Mouse (Mus musculus): Measurements from ENCODE around the gene Gm11444. TPM values are rescaled to one million over a fixed set of nuclear protein-coding genes. Genes with fewer than 3 reads are reported as not detected.
A peak's percentile ranks its signal among the peaks of the same experiment; 100 is the strongest.

The Gm11444 gene
- polyA plus RNA-seq (2014; fragmentation: Nextera tagmentation; extraction: Ambion mirVana), result not detected in 2 replicates

- DNase-seq (ENCODE audit: low spot score), result no peak
- ATAC-seq (ENCODE audit: insufficient number of reproducible peaks, low FRiP score, low TSS enrichment, low read depth), result no peak
- H3K27ac ChIP-seq (replicated peaks; ENCODE audit: low read depth, low read length), result no peak within 1 kb of the TSS
These were observed at the start of gene Gm11444 for GRCm38 (mm10) chr11:85850233-85850632. Gene Gm11444 (minus strand): TSS chr11:85850333.

GRCm38 (mm10) chr11:85896335-85896985, 46.3 kb upstream of the Gm11444 start:
- peak; percentile 55; the same call in 1 of the 2 replicates for ATAC-seq (ENCODE audit: insufficient number of reproducible peaks, low FRiP score, low TSS enrichment, low read depth)
- peak overlapping the region; percentile 13; the same call in 1 of the 2 replicates for H3K9ac ChIP-seq (ENCODE audit: low read length)
- peak overlapping the region; percentile 78 for H3K27ac ChIP-seq (replicated peaks; ENCODE audit: low read depth, low read length)
- H3K4me1 ChIP-seq (ENCODE audit: control insufficient read depth, insufficient read depth, low read length), result peaks cover 32% of the 10 kb centered on the region
- H3K4me3 ChIP-seq (ENCODE audit: low read depth, low read length), result no peak overlapping the region
- peaks cover 17% of the 10 kb centered on the region for H3K27me3 ChIP-seq (ENCODE audit: control insufficient read depth, insufficient read depth, low read length)
- 0 out of 2 replicates have a peak, but pooled peaks cover 5% of the 10 kb centered on the region for H3K36me3 ChIP-seq (ENCODE audit: control insufficient read depth, insufficient read depth, low read length)
- H3K4me2 ChIP-seq (ENCODE audit: low read depth, severe bottlenecking), result peak overlapping the region; percentile 53
- peak; percentile 48 for DNase-seq (ENCODE audit: low spot score)
- 24% methylated on average over 11 of the region's 13 CpGs for WGBS
- H3K9me3 ChIP-seq (ENCODE audit: control insufficient read depth, low read length), result no peaks in the 10 kb centered on the region; the same call in 1 of the 2 replicates

More at GRCm38 (mm10) chr11:85850233-85850632, at the start of gene Gm11444:
- Histone ChIP-seq H3K4me1 (ENCODE audit: control insufficient read depth, insufficient read depth, low read length) (peaks cover 6% of the 10 kb centered on the region), H3K4me3 (ENCODE audit: low read depth, low read length) (no peak within 1 kb of the TSS; the same call in 1 of the 2 replicates), H3K9ac (ENCODE audit: low read length) (no peak within 1 kb of the TSS), H3K9me3 (ENCODE audit: control insufficient read depth, low read length) (no peaks in the 10 kb centered on the region), H3K4me2 (ENCODE audit: low read depth, severe bottlenecking) (no peak within 1 kb of the TSS; the same call in 1 of the 2 replicates), H3K36me3 (ENCODE audit: control insufficient read depth, insufficient read depth, low read length) (no peaks in the 10 kb centered on the region), H3K27me3 (ENCODE audit: control insufficient read depth, insufficient read depth, low read length) (0 out of 2 replicates have a peak, but pooled peaks cover 2% of the 10 kb centered on the region)
- WGBS, result 89% methylated on average over 6 of the region's 6 CpGs

GRCm38 (mm10) chr11:85894731-85895545, 44.8 kb upstream of the Gm11444 start:
- peak; percentile 69 for DNase-seq (ENCODE audit: low spot score)
- Histone ChIP-seq H3K9ac (ENCODE audit: low read length) (peak overlapping the region; percentile 75), H3K4me2 (ENCODE audit: low read depth, severe bottlenecking) (peak overlapping the region; percentile 53), H3K9me3 (ENCODE audit: control insufficient read depth, low read length) (no peaks in the 10 kb centered on the region), H3K27ac (replicated peaks; ENCODE audit: low read depth, low read length) (peak overlapping the region; percentile 68), H3K27me3 (ENCODE audit: control insufficient read depth, insufficient read depth, low read length) (peaks cover 28% of the 10 kb centered on the region), H3K4me1 (ENCODE audit: control insufficient read depth, insufficient read depth, low read length) (peaks cover 41% of the 10 kb centered on the region), H3K36me3 (ENCODE audit: control insufficient read depth, insufficient read depth, low read length) (0 out of 2 replicates have a peak, but pooled peaks cover 4% of the 10 kb centered on the region), H3K4me3 (ENCODE audit: low read depth, low read length) (peak overlapping the region; percentile 28)
- ATAC-seq (ENCODE audit: insufficient number of reproducible peaks, low FRiP score, low TSS enrichment, low read depth), result no peak
- 2% methylated on average over 43 of the region's 43 CpGs for WGBS

- Histone ChIP-seq H3K9ac (ENCODE audit: low read length) (peak overlapping the region; percentile 75), H3K27me3 (ENCODE audit: control insufficient read depth, insufficient read depth, low read length) (peaks cover 36% of the 10 kb centered on the region), H3K4me1 (ENCODE audit: control insufficient read depth, insufficient read depth, low read length) (peaks cover 40% of the 10 kb centered on the region), H3K9me3 (ENCODE audit: control insufficient read depth, low read length) (no peaks in the 10 kb centered on the region), H3K27ac (replicated peaks; ENCODE audit: low read depth, low read length) (no peak overlapping the region), H3K4me3 (ENCODE audit: low read depth, low read length) (peak overlapping the region; percentile 20), H3K4me2 (ENCODE audit: low read depth, severe bottlenecking) (peak overlapping the region; percentile 53), H3K36me3 (ENCODE audit: control insufficient read depth, insufficient read depth, low read length) (0 out of 2 replicates have a peak, but pooled peaks cover 2% of the 10 kb centered on the region)
- 3% methylated on average over 3 of the region's 3 CpGs for WGBS
- ATAC-seq (ENCODE audit: insufficient number of reproducible peaks, low FRiP score, low TSS enrichment, low read depth), result no peak
- DNase-seq (ENCODE audit: low spot score), result no peak
These were observed 44.0 kb upstream of the Gm11444 start for GRCm38 (mm10) chr11:85894136-85894530.

- Histone ChIP-seq H3K4me1 (ENCODE audit: control insufficient read depth, insufficient read depth, low read length) (peaks cover 40% of the 10 kb centered on the region), H3K9me3 (ENCODE audit: control insufficient read depth, low read length) (no peaks in the 10 kb centered on the region), H3K27me3 (ENCODE audit: control insufficient read depth, insufficient read depth, low read length) (peaks cover 40% of the 10 kb centered on the region), H3K36me3 (ENCODE audit: control insufficient read depth, insufficient read depth, low read length) (0 out of 2 replicates have a peak, but pooled peaks cover 2% of the 10 kb centered on the region), H3K4me3 (ENCODE audit: low read depth, low read length) (peak overlapping the region; percentile 20), H3K4me2 (ENCODE audit: low read depth, severe bottlenecking) (peak overlapping the region; percentile 53), H3K9ac (ENCODE audit: low read length) (peak overlapping the region; percentile 45), H3K27ac (replicated peaks; ENCODE audit: low read depth, low read length) (no peak overlapping the region; the same call in 1 of the 2 replicates)
- DNase-seq (ENCODE audit: low spot score), result peak; percentile 42
- WGBS, result 7% methylated on average over 13 of the region's 13 CpGs
- no peak for ATAC-seq (ENCODE audit: insufficient number of reproducible peaks, low FRiP score, low TSS enrichment, low read depth)
These were observed 43.4 kb upstream of the Gm11444 start for GRCm38 (mm10) chr11:85893400-85894135.

GRCm38 (mm10) chr11:85892771-85893170, 42.6 kb upstream of the Gm11444 start:
- no peaks in the 10 kb centered on the region for H3K9me3 ChIP-seq (ENCODE audit: control insufficient read depth, low read length)
- 5% methylated on average over 6 of the region's 6 CpGs for WGBS
- peak overlapping the region; percentile 61 for H3K4me3 ChIP-seq (ENCODE audit: low read depth, low read length)
- 0 out of 2 replicates have a peak, but pooled peaks cover 2% of the 10 kb centered on the region for H3K36me3 ChIP-seq (ENCODE audit: control insufficient read depth, insufficient read depth, low read length)
- ATAC-seq (ENCODE audit: insufficient number of reproducible peaks, low FRiP score, low TSS enrichment, low read depth) (no peak), DNase-seq (ENCODE audit: low spot score) (no peak)
- H3K27me3 ChIP-seq (ENCODE audit: control insufficient read depth, insufficient read depth, low read length), result peaks cover 40% of the 10 kb centered on the region
- H3K27ac ChIP-seq (replicated peaks; ENCODE audit: low read depth, low read length), result 0 out of 2 replicates have a peak overlapping the region, but pooled peaks have one; percentile 14
- peaks cover 44% of the 10 kb centered on the region for H3K4me1 ChIP-seq (ENCODE audit: control insufficient read depth, insufficient read depth, low read length)
- H3K9ac ChIP-seq (ENCODE audit: low read length), result peak overlapping the region; percentile 97
- peak overlapping the region; percentile 53 for H3K4me2 ChIP-seq (ENCODE audit: low read depth, severe bottlenecking)

GRCm38 (mm10) chr11:85891692-85892040, 41.5 kb upstream of the Gm11444 start:
- H3K9ac ChIP-seq (ENCODE audit: low read length), result peak overlapping the region; percentile 97
- H3K36me3 ChIP-seq (ENCODE audit: control insufficient read depth, insufficient read depth, low read length), result 0 out of 2 replicates have a peak, but pooled peaks cover 2% of the 10 kb centered on the region
- H3K4me1 ChIP-seq (ENCODE audit: control insufficient read depth, insufficient read depth, low read length), result peaks cover 42% of the 10 kb centered on the region
- H3K27ac ChIP-seq (replicated peaks; ENCODE audit: low read depth, low read length), result 0 out of 2 replicates have a peak overlapping the region, but pooled peaks have one; percentile 94
- 17% methylated on average over 2 of the region's 2 CpGs for WGBS
- H3K4me3 ChIP-seq (ENCODE audit: low read depth, low read length), result peak overlapping the region; percentile 61
- H3K27me3 ChIP-seq (ENCODE audit: control insufficient read depth, insufficient read depth, low read length), result peaks cover 40% of the 10 kb centered on the region
- H3K9me3 ChIP-seq (ENCODE audit: control insufficient read depth, low read length), result no peaks in the 10 kb centered on the region
- peak overlapping the region; percentile 53 for H3K4me2 ChIP-seq (ENCODE audit: low read depth, severe bottlenecking)
- no peak for ATAC-seq (ENCODE audit: insufficient number of reproducible peaks, low FRiP score, low TSS enrichment, low read depth)
- DNase-seq (ENCODE audit: low spot score), result no peak
